Mouse (Mus musculus): ENCODE measurements around the gene Gemin2.

- TF ChIP-seq CTCF (IDR thresholded peaks at IDR 0.05; ENCODE audit: insufficient read depth, low read length), result no peak
- TF ChIP-seq POLR2A (IDR thresholded peaks at IDR 0.05; ENCODE audit: borderline replicate concordance, extremely low read depth, low read depth, low read length), result no peak
These were observed 64.7 kb downstream of the Gemin2 start for GRCm38 (mm10) chr12:59077883-59078282.
